ENCODE assay signal across 8 mouse cellular contexts in genomic region chr11:66985136-66985702, GRCm38 (mm10). TPM values are rescaled to one million over a fixed set of nuclear protein-coding genes. Genes with fewer than 3 reads are reported as not detected.
DNase-seq lines count a peak whose midpoint lies in the region; ATAC-seq lines count a peak whose summit lies in the region.

No protein-coding gene starts in this region.

- H3K27ac ChIP-seq in heart, embryonic 11.5 days (ENCODE audit: low read depth, low read length): no peak overlapping the region
- peak overlapping the region; percentile 83 for H3K27ac ChIP-seq in embryonic facial prominence, embryonic 15.5 days (replicated peaks)
- peak overlapping the region; percentile 72 for H3K27ac ChIP-seq in intestine, embryonic 15.5 days
- H3K27ac ChIP-seq in liver, embryonic 16.5 days (ENCODE audit: low read length): no peak overlapping the region

- peak overlapping the region; percentile 46 for H3K4me3 ChIP-seq in heart, embryonic 11.5 days (ENCODE audit: low read depth, low read length)
- peak overlapping the region; percentile 46 for H3K4me3 ChIP-seq in embryonic facial prominence, embryonic 15.5 days (replicated peaks)
- peak overlapping the region; percentile 39 for H3K4me3 ChIP-seq in intestine, embryonic 15.5 days (replicated peaks)
- peak overlapping the region; percentile 63 for H3K4me3 ChIP-seq in liver, embryonic 16.5 days (ENCODE audit: low read depth, low read length)

- no peaks in the 10 kb centered on the region for H3K36me3 ChIP-seq in heart, embryonic 11.5 days (ENCODE audit: control insufficient read depth, insufficient read depth, low read length)
- H3K36me3 ChIP-seq in embryonic facial prominence, embryonic 15.5 days: no peaks in the 10 kb centered on the region
- no peaks in the 10 kb centered on the region for H3K36me3 ChIP-seq in intestine, embryonic 15.5 days
- H3K36me3 ChIP-seq in liver, embryonic 16.5 days (ENCODE audit: control insufficient read depth, insufficient read depth): no peaks in the 10 kb centered on the region

- H3K27me3 ChIP-seq in heart, embryonic 11.5 days (ENCODE audit: control insufficient read depth, insufficient read depth, low read length): 0 out of 2 replicates have a peak, but pooled peaks cover 2% of the 10 kb centered on the region
- H3K27me3 ChIP-seq in embryonic facial prominence, embryonic 15.5 days: no peaks in the 10 kb centered on the region
- no peaks in the 10 kb centered on the region for H3K27me3 ChIP-seq in intestine, embryonic 15.5 days (replicated peaks)
- peaks cover 5% of the 10 kb centered on the region; the same call in 1 of the 2 replicates for H3K27me3 ChIP-seq in liver, embryonic 16.5 days (ENCODE audit: control insufficient read depth, insufficient read depth, low read depth, low read length)

- peak overlapping the region; percentile 73 for H3K9ac ChIP-seq in heart, embryonic 11.5 days (ENCODE audit: low read depth, low read length)
- H3K9ac ChIP-seq in embryonic facial prominence, embryonic 15.5 days: peak overlapping the region; percentile 15; the same call in 1 of the 2 replicates
- H3K9ac ChIP-seq in intestine, embryonic 15.5 days: 0 out of 2 replicates have a peak overlapping the region, but pooled peaks have one; percentile 18
- H3K9ac ChIP-seq in liver, embryonic 16.5 days (ENCODE audit: low read depth, low read length): peak overlapping the region; percentile 39; the same call in 1 of the 2 replicates

- H3K9me3 ChIP-seq in heart, embryonic 11.5 days (replicated peaks; ENCODE audit: control insufficient read depth, low read length): no peaks in the 10 kb centered on the region
- no peaks in the 10 kb centered on the region for H3K9me3 ChIP-seq in embryonic facial prominence, embryonic 15.5 days (replicated peaks)
- no peaks in the 10 kb centered on the region for H3K9me3 ChIP-seq in intestine, embryonic 15.5 days
- H3K9me3 ChIP-seq in liver, embryonic 16.5 days (replicated peaks; ENCODE audit: control insufficient read depth, low read length): no peaks in the 10 kb centered on the region

- H3K4me1 ChIP-seq in heart, embryonic 11.5 days (ENCODE audit: control insufficient read depth, insufficient read depth, low read length): peaks cover 15% of the 10 kb centered on the region
- peaks cover 29% of the 10 kb centered on the region for H3K4me1 ChIP-seq in embryonic facial prominence, embryonic 15.5 days
- peaks cover 20% of the 10 kb centered on the region for H3K4me1 ChIP-seq in intestine, embryonic 15.5 days (replicated peaks)
- no peaks in the 10 kb centered on the region; the same call in 1 of the 2 replicates for H3K4me1 ChIP-seq in liver, embryonic 16.5 days (ENCODE audit: control insufficient read depth, low read depth, low read length)

- H3K4me2 ChIP-seq in heart, embryonic 11.5 days: peak overlapping the region; percentile 87
- peak overlapping the region; percentile 69 for H3K4me2 ChIP-seq in embryonic facial prominence, embryonic 15.5 days (replicated peaks)
- peak overlapping the region; percentile 70 for H3K4me2 ChIP-seq in intestine, embryonic 15.5 days (replicated peaks)
- peak overlapping the region; percentile 61 for H3K4me2 ChIP-seq in liver, embryonic 16.5 days (ENCODE audit: low read depth, low read length)

- no peak for ATAC-seq in heart, embryonic 11.5 days (replicated peaks; ENCODE audit: insufficient number of reproducible peaks, low FRiP score, low TSS enrichment)
- ATAC-seq in embryonic facial prominence, embryonic 15.5 days (ENCODE audit: insufficient number of reproducible peaks, low FRiP score, low TSS enrichment, low read depth): no peak
- ATAC-seq in intestine, embryonic 15.5 days: peak; percentile 32; the same call in 1 of the 2 replicates
- no peak for ATAC-seq in liver, embryonic 16.5 days (ENCODE audit: low read depth)

- DNase-seq in heart, adult 9 months (ENCODE audit: low spot score in 2 of 2): no peak
- DNase-seq in embryo, embryonic 11 days: no peak
- no peak for DNase-seq in right cerebral cortex, postnatal 25 days
- DNase-seq in cerebellum, postnatal 36 days: no peak

- 31% methylated on average over 11 of the region's 11 CpGs for WGBS in heart, embryonic 11.5 days (ENCODE audit: insufficient replicate concordance)
- 26% methylated on average over 11 of the region's 11 CpGs for WGBS in embryonic facial prominence, embryonic 15.5 days
- 21% methylated on average over 11 of the region's 11 CpGs for WGBS in intestine, embryonic 15.5 days
- 18% methylated on average over 11 of the region's 11 CpGs for WGBS in liver, embryonic 16.5 days (ENCODE audit: insufficient replicate concordance)

RNA-seq across cellular contexts. Expression of gene Tmem238l, which starts 28.8 kb away (rescaled TPM):
- 0.16 TPM in 1 of 2 replicates, not detected in the other for polyA plus RNA-seq in heart, embryonic 11.5 days (2014; fragmentation: Nextera tagmentation; extraction: Ambion mirVana)
- polyA plus RNA-seq in embryonic facial prominence, embryonic 15.5 days (2015; fragmentation: Nextera tagmentation; extraction: Ambion mirVana): 0.21 and 0.37 TPM in 2 replicates
- polyA plus RNA-seq in intestine, embryonic 15.5 days (2015; fragmentation: Nextera tagmentation; extraction: Ambion mirVana): 1.2 and 1.9 TPM in 2 replicates
- not detected in 2 replicates for polyA plus RNA-seq in liver, embryonic 16.5 days (2015; fragmentation: Nextera tagmentation; extraction: Ambion mirVana)

RNA-seq across cellular contexts. Expression of gene Tmem220, which starts 39.7 kb away (rescaled TPM):
- polyA plus RNA-seq in heart, embryonic 11.5 days (2014; fragmentation: Nextera tagmentation; extraction: Ambion mirVana): 0.87 and 2.1 TPM in 2 replicates
- 1.9 and 2.2 TPM in 2 replicates for polyA plus RNA-seq in embryonic facial prominence, embryonic 15.5 days (2015; fragmentation: Nextera tagmentation; extraction: Ambion mirVana)
- 2.7 and 3.0 TPM in 2 replicates for polyA plus RNA-seq in intestine, embryonic 15.5 days (2015; fragmentation: Nextera tagmentation; extraction: Ambion mirVana)
- polyA plus RNA-seq in liver, embryonic 16.5 days (2015; fragmentation: Nextera tagmentation; extraction: Ambion mirVana): 2.6 and 3.3 TPM in 2 replicates

Comparison
In these comparisons a context has a peak if more than half of its experiments do, and no peak if none do; other contexts are left out.
1. H3K27ac ChIP-seq: peak in embryonic facial prominence, embryonic 15.5 days (single experiment) and intestine, embryonic 15.5 days (single experiment); none in heart, embryonic 11.5 days (single experiment) and liver, embryonic 16.5 days (single experiment).
2. H3K9ac ChIP-seq: peak in every context shown above with its lines; median percentile 73 in heart, embryonic 11.5 days; 39 in liver, embryonic 16.5 days; 18 in intestine, embryonic 15.5 days; 15 in embryonic facial prominence, embryonic 15.5 days.
3. Peak in every context shown above with its lines, with median percentiles within 50 percentile points of each other: H3K4me2 ChIP-seq and H3K4me3 ChIP-seq.